Mouse (Mus musculus) CH12.LX (cell line): ENCODE data around the gene Tnni3.

Experiments
- CTCF ChIP-seq, 2 experiments: IDR thresholded peaks in 1 of 2; conservative IDR thresholded peaks in 1 of 2; 2 replicates each; pipeline ENCODE4 v1.5.1; 2011 to 2012; ENCODE audit warnings: low read depth in 2 of 2, low read length in 2 of 2, improper control_type of control experiment in 1 of 2, inconsistent platforms in 1 of 2, mild to moderate bottlenecking in 1 of 2, moderate library complexity in 1 of 2
- EP300 ChIP-seq: IDR thresholded peaks from 2 replicates; pipeline ENCODE4 v1.6.1; 2011; ENCODE audit warnings: low read length, improper control_type of control experiment
- GABPA ChIP-seq: IDR thresholded peaks from 2 replicates; pipeline ENCODE4 v1.6.1; 2012; ENCODE audit warnings: low read depth, low read length, improper control_type of control experiment, inconsistent platforms; ENCODE audit not compliant: insufficient replicate concordance
- HCFC1 ChIP-seq: IDR thresholded peaks from 2 replicates; pipeline ENCODE4 v1.6.1; 2012; ENCODE audit warnings: low read depth, mild to moderate bottlenecking, inconsistent platforms, low read length, improper control_type of control experiment
- KAT2A ChIP-seq: IDR thresholded peaks from 2 replicates; pipeline ENCODE4 v1.6.1; 2012; ENCODE audit warnings: low read length, improper control_type of control experiment, inconsistent platforms; ENCODE audit not compliant: insufficient replicate concordance
- NELFE ChIP-seq: IDR thresholded peaks from 2 replicates; pipeline ENCODE4 v1.6.1; 2011; ENCODE audit warnings: low read depth, low read length, improper control_type of control experiment
- SMC3 ChIP-seq: IDR thresholded peaks from 2 replicates; pipeline ENCODE4 v1.6.1; 2011; ENCODE audit warnings: low read depth, low read length, improper control_type of control experiment
- TBP ChIP-seq: conservative IDR thresholded peaks from 2 replicates; pipeline ENCODE4 v1.6.1; 2011; ENCODE audit warnings: low read depth, low read length, improper control_type of control experiment
- UBTF ChIP-seq: IDR thresholded peaks from 2 replicates; pipeline ENCODE4 v1.6.1; 2012; ENCODE audit warnings: low read depth, mild to moderate bottlenecking, inconsistent platforms, low read length, improper control_type of control experiment, moderate library complexity
- ZMIZ1 ChIP-seq: IDR thresholded peaks from 2 replicates; pipeline ENCODE4 v1.6.1; 2012; ENCODE audit warnings: low read depth, mild to moderate bottlenecking, inconsistent platforms, low read length, improper control_type of control experiment

DNA sequence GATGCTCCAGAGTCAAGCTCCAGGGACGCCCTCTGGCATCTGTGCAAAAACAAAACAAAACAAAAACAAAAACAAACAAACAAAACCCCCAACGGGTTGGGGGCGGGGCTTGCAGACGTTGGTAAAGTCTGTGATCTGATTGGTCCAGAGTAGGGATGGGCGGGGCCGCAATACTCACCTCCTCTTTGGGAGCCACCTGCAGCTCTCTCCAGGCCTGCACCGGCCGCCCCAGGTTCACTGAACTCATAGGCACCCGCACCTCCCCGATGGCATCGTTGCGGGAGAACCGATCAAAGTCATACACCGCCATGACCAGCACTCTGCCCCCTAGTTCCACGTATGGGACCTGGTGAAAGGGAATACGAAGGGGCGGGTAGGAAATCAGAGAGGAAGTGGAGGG, 18.0 kb upstream of the Tnni3 start:
- no peak for TF ChIP-seq CTCF (conservative IDR thresholded peaks at IDR 0.05 in 1 of 2, IDR thresholded peaks at IDR 0.05 in 1 of 2; ENCODE audit: low read depth in 2 of 2, low read length in 2 of 2)
- TF ChIP-seq TBP, result no peak
- TF ChIP-seq EP300, result no peak
- TF ChIP-seq UBTF, result no peak
- TF ChIP-seq ZMIZ1, result no peak
- TF ChIP-seq HCFC1, result no peak
- TF ChIP-seq GABPA, result no peak
- no peak for TF ChIP-seq KAT2A
- TF ChIP-seq SMC3, result no peak
- no peak for TF ChIP-seq NELFE
